Mouse (Mus musculus) small intestine, adult 2 months (tissue): ENCODE data around the gene Rdm1. TPM values are rescaled to one million over a fixed set of nuclear protein-coding genes. Genes with fewer than 3 reads are reported as not detected.
"Not testable (repeated sequence)": the region's sequence is repeated elsewhere in the genome, so short reads cannot be mapped to it uniquely, and the experiment has no call there.

Experiments
- H3K27ac ChIP-seq: fragments of 200-500 bp; 2 replicates; pipeline ENCODE4 v1.5.1; 2012; ENCODE audit warnings: low read depth, low read length, control low read depth, inconsistent platforms; ENCODE audit not compliant: insufficient read depth
- H3K27me3 ChIP-seq: fragments of 200-500 bp; 2 replicates; pipeline ENCODE4 v1.6.1; 2012; ENCODE audit warnings: mild to moderate bottlenecking, moderate library complexity, low read length, inconsistent platforms; ENCODE audit not compliant: control insufficient read depth, insufficient read depth
- H3K36me3 ChIP-seq: fragments of 200-500 bp; 2 replicates; pipeline ENCODE4 v1.6.1; 2012; ENCODE audit warnings: mild to moderate bottlenecking, low read length, control low read depth, inconsistent platforms; ENCODE audit not compliant: control insufficient read depth, insufficient read depth
- H3K4me1 ChIP-seq: fragments of 200-500 bp; 2 replicates; pipeline ENCODE4 v1.6.1; 2012; ENCODE audit warnings: low read length, inconsistent platforms, mixed read lengths; ENCODE audit not compliant: control insufficient read depth, insufficient read depth, insufficient read length
- H3K4me3 ChIP-seq: fragments of 200-500 bp; 2 replicates; pipeline ENCODE4 v1.5.1; 2012; ENCODE audit warnings: low read depth, mild to moderate bottlenecking, control low read depth, inconsistent platforms, low read length, moderate library complexity
- CTCF ChIP-seq: fragments of 200-500 bp; IDR thresholded peaks from 2 replicates; pipeline ENCODE4 v1.5.1; 2012; ENCODE audit warnings: low read depth, mild to moderate bottlenecking, control low read depth, inconsistent platforms, low read length, moderate library complexity, mixed read lengths; ENCODE audit not compliant: insufficient replicate concordance, insufficient read length; ENCODE audit errors: extremely low read depth
- POLR2A ChIP-seq: fragments of 200-500 bp; IDR thresholded peaks from 2 replicates; pipeline ENCODE4 v1.6.1; 2012; ENCODE audit warnings: low read depth, mild to moderate bottlenecking, control low read depth, inconsistent platforms, low read length, moderate library complexity
- WGBS: fragments of 180-500 bp; shearing (Covaris S2); methylation state at CpG from one replicate; pipeline ENCODE4 v1.1.7; 2018; 5-methylcytosine and 5-hydroxymethylcytosine counted together
- polyA plus RNA-seq: library from polyadenylated mRNA; depleted of rRNA; stranded (reverse); fragments of >200 nt; gene quantifications from 2 replicates; pipeline ENCODE4 v1.2.3, GENCODE M21; 2012

Gene Rdm1
- polyA plus RNA-seq, 1 experiment = 12.4 TPM

DNA sequence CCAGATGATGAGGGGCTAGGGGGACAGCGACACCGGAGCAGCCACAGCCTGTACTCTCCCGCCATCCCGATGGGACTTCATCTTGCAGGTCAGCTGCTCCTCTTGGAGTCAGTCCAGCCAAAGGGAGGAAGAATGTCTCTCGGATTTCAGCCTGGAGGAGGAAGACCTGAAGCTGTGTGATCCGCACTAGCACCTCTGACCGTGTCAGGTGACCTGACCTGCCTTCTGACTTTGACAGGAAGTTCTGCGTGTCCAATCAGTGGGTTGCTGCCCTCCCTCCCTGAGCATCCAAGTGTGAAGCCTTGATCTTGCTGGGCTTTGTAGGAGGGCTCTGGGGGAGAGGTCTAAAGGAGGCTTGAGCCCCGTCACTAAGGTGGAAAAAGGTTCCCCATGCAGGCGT, 8.7 kb downstream of the Rdm1 start:
- Histone ChIP-seq H3K36me3 (peaks cover 4% of the 10 kb centered on the region; the same call in 1 of the 2 replicates), H3K27me3 (no peaks in the 10 kb centered on the region), H3K4me3 (no peak overlapping the region), H3K4me1 (no peaks in the 10 kb centered on the region), H3K27ac (no peak overlapping the region)
- WGBS = 86% methylated on average over 10 of the region's 10 CpGs
- TF ChIP-seq POLR2A (no peak), CTCF (no peak)

- Histone ChIP-seq H3K36me3 (peaks cover 2% of the 10 kb centered on the region; the same call in 1 of the 2 replicates), H3K27me3 (no peaks in the 10 kb centered on the region), H3K27ac (no peak overlapping the region), H3K4me1 (0 out of 2 replicates have a peak, but pooled peaks cover 2% of the 10 kb centered on the region), H3K4me3 (no peak overlapping the region)
- WGBS = 94% methylated on average over 4 of the region's 4 CpGs
- TF ChIP-seq CTCF (no peak), POLR2A (no peak)
These were observed 12.8 kb downstream of the Rdm1 start for GRCm38 (mm10) chr11:101639761-101640160.

- H3K4me1 ChIP-seq, H3K27me3 ChIP-seq, H3K36me3 ChIP-seq, H3K27ac ChIP-seq: not testable (repeated sequence)
- H3K4me3 ChIP-seq = peak overlapping the region; percentile 64
- WGBS = 6% methylated on average over 53 of the region's 53 CpGs
These were observed 14.1 kb downstream of the Rdm1 start for GRCm38 (mm10) chr11:101640857-101641709.

DNA sequence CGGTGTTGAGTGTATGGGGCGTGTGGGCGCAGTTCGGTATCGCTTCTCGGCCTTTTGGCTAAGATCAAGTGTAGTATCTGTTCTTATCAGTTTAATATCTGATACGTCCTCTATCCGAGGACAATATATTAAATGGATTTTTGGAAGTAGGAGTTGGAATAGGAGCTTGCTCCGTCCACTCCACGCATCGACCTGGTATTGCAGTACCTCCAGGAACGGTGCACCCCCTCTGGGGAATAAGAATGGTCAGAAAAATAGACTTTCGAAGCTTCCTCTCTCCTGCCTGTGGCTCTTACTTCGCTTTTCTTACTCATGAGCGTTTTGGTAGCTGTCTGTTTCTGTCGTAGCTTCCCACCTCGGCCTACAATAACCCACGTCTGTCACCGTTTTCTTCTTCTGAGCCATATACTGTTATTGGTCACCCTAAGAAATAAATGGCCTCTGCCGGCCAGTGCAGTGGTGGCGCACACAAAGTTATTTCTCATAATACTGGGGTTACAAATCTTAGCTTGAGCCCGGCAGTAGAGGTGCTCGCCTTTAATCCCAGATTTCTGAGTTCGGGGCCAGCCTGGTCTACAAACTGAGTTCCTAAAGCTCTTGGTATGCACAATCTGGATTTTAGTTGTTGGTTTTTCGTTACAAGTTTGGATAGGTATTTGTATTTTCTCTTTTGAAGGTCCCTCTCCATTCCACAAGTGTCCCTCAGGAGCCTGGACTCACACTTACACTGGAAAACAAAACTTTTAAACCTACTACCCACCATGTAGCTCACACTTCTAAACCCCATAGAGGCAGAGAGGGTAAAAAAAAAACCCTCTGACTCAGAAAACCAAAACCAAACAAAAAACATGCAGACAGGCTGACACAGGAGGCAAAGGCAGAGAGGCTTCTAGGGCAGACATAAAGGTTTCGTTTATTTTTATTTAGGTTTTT, 15.0 kb downstream of the Rdm1 start:
- H3K27ac ChIP-seq = peak overlapping the region; percentile 51
- not testable (repeated sequence) for H3K27me3 ChIP-seq, H3K36me3 ChIP-seq, H3K4me1 ChIP-seq
- H3K4me3 ChIP-seq = peak overlapping the region; percentile 64
- 3% methylated on average over 13 of the region's 26 CpGs for WGBS

DNA sequence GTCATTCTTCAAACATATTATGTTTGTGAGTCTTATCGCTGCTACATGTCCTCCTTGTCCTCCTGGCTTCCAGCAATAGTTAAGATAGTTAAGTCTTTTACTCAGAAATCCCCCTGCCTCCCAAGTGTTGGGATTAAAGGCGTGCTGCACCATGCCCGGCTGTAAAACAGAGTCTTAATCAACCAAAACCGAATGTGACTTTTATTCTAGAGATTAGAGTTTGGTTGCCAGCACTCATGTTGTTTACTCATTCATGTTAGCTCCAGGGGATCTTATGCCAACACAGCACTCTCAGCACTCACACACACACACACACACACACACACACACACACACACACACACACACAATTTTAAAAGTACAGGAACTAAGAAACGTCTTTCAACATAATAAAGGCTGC, 15.9 kb downstream of the Rdm1 start:
- no peaks in the 10 kb centered on the region for H3K27me3 ChIP-seq
- no peak overlapping the region for H3K27ac ChIP-seq
- 19% methylated on average over 5 of the region's 5 CpGs for WGBS
- no peak for TF ChIP-seq POLR2A
- H3K4me3 ChIP-seq = no peak overlapping the region
- 0 out of 2 replicates have a peak, but pooled peaks cover 2% of the 10 kb centered on the region for H3K4me1 ChIP-seq
- no peaks in the 10 kb centered on the region for H3K36me3 ChIP-seq

GRCm38 (mm10) chr11:101644591-101644990, 17.6 kb downstream of the Rdm1 start:
- WGBS = 45% methylated on average over 3 of the region's 3 CpGs
- Histone ChIP-seq H3K36me3 (no peaks in the 10 kb centered on the region), H3K4me3 (no peak overlapping the region), H3K27me3 (no peaks in the 10 kb centered on the region), H3K4me1 (0 out of 2 replicates have a peak, but pooled peaks cover 2% of the 10 kb centered on the region), H3K27ac (no peak overlapping the region)
- no peak for TF ChIP-seq CTCF

- not testable (repeated sequence) for H3K4me3 ChIP-seq, H3K27me3 ChIP-seq, H3K4me1 ChIP-seq, H3K27ac ChIP-seq, H3K36me3 ChIP-seq
- WGBS = under 1% methylated on average over 4 of the region's 4 CpGs
These were observed 18.0 kb downstream of the Rdm1 start for GRCm38 (mm10) chr11:101645043-101645410.

GRCm38 (mm10) chr11:101645411-101646282, 18.7 kb downstream of the Rdm1 start:
- not testable (repeated sequence) for H3K27me3 ChIP-seq, H3K36me3 ChIP-seq, H3K4me1 ChIP-seq
- peak overlapping the region; percentile 75; the same call in 1 of the 2 replicates for H3K27ac ChIP-seq
- WGBS = under 1% methylated on average over 44 of the region's 56 CpGs
- H3K4me3 ChIP-seq = peak overlapping the region; percentile 65

DNA sequence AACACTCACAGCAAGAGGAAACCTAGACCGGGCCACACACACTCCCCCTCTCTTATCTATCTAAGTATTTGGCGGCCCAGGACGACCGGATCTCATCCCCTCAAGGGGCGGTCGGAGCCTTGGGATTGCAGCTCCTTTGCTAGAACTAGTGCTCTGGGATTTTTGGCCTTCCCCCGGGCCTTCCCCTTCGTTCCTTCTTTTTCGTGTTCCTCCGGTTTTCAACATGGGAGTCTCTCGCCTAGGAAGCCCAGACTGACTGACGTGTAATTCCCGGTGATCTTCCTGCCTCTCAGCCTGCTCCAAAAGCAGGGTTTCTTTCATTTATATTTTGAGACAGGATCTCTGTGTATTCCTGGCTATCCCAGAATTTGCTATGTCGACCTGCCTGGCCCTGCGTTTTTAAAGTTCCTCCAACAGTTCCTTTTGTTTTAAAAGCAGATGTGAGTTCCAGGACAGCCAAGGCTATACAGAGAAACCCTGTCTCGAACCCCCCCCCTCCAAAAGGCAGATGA, 19.3 kb downstream of the Rdm1 start:
- Histone ChIP-seq H3K4me3 (peak overlapping the region; percentile 65), H3K27ac (peak overlapping the region; percentile 75; the same call in 1 of the 2 replicates)
- not testable (repeated sequence) for H3K4me1 ChIP-seq, H3K36me3 ChIP-seq, H3K27me3 ChIP-seq
- WGBS = 13% methylated on average over 16 of the region's 16 CpGs

GRCm38 (mm10) chr11:101647093-101647492, 20.1 kb downstream of the Rdm1 start:
- H3K27ac ChIP-seq, H3K27me3 ChIP-seq, H3K36me3 ChIP-seq, H3K4me3 ChIP-seq, H3K4me1 ChIP-seq: not testable (repeated sequence)
- 89% methylated on average over 10 of the region's 10 CpGs for WGBS
